Mouse (Mus musculus): ENCODE measurements around the gene Stard13. TPM values are rescaled to one million over a fixed set of nuclear protein-coding genes. Genes with fewer than 3 reads are reported as not detected.

The Stard13 gene
- total and polyA plus RNA-seq, 3 experiments: not detected

- no peaks in the 10 kb centered on the region for H3K4me1 ChIP-seq (ENCODE audit: control insufficient read depth in 1 of 2, insufficient read depth in 2 of 2, low read length in 2 of 2)
- H3K9ac ChIP-seq (ENCODE audit: control insufficient read depth, low read depth, low read length, poor library complexity, severe bottlenecking): no peak overlapping the region
- no peaks in the 10 kb centered on the region for H3K36me3 ChIP-seq (ENCODE audit: control insufficient read depth in 1 of 2, insufficient read depth in 2 of 2, low read length in 2 of 2)
- no peaks in the 10 kb centered on the region for H3K27me3 ChIP-seq (ENCODE audit: control insufficient read depth in 1 of 2, insufficient read depth in 2 of 2, low read length in 2 of 2)
- TF ChIP-seq MYB (IDR thresholded peaks at IDR 0.05; ENCODE audit: low read depth, low read length) (no peak), ZMIZ1 (IDR thresholded peaks at IDR 0.05; ENCODE audit: low read depth, low read length) (no peak), POLR2AphosphoS5 (IDR thresholded peaks at IDR 0.05; ENCODE audit: borderline replicate concordance, low read depth, low read length) (no peak), CHD2 (IDR thresholded peaks at IDR 0.05; ENCODE audit: low read length) (no peak), TBP (IDR thresholded peaks at IDR 0.05; ENCODE audit: low read depth, low read length) (no peak), E2F4 (IDR thresholded peaks at IDR 0.05; ENCODE audit: borderline replicate concordance, low read depth, low read length) (no peak)
- DNase-seq (ENCODE audit: low read depth, low spot score): no peak
- H3K9me3 ChIP-seq (replicated peaks; ENCODE audit: insufficient read depth, low read length): no peaks in the 10 kb centered on the region
- no peak overlapping the region for H3K4me3 ChIP-seq (ENCODE audit: control insufficient read depth in 1 of 2, insufficient read depth in 1 of 2, low read depth in 2 of 2, low read length in 2 of 2)
- H3K79me2 ChIP-seq (ENCODE audit: control insufficient read depth, insufficient read depth, low read length, poor library complexity): no peaks in the 10 kb centered on the region
- no peak overlapping the region for H3K27ac ChIP-seq (ENCODE audit: control insufficient read depth, low read depth, low read length)
Measured at GRCm38 (mm10) chr5:151231861-151232260, 1.8 kb downstream of the Stard13 start.

- no peaks in the 10 kb centered on the region for H3K9me3 ChIP-seq (replicated peaks; ENCODE audit: insufficient read depth, low read length)
- no peaks in the 10 kb centered on the region for H3K36me3 ChIP-seq (ENCODE audit: control insufficient read depth in 1 of 2, insufficient read depth in 2 of 2, low read length in 2 of 2)
- no peaks in the 10 kb centered on the region for H3K27me3 ChIP-seq (ENCODE audit: control insufficient read depth in 1 of 2, insufficient read depth in 2 of 2, low read length in 2 of 2)
- H3K27ac ChIP-seq (ENCODE audit: control insufficient read depth, low read depth, low read length): no peak overlapping the region
- no peak overlapping the region for H3K4me3 ChIP-seq (ENCODE audit: control insufficient read depth in 1 of 2, insufficient read depth in 1 of 2, low read depth in 2 of 2, low read length in 2 of 2)
- DNase-seq (ENCODE audit: low read depth, low spot score): no peak
- no peaks in the 10 kb centered on the region for H3K4me1 ChIP-seq (ENCODE audit: control insufficient read depth in 1 of 2, insufficient read depth in 2 of 2, low read length in 2 of 2)
- TF ChIP-seq GATA1 (IDR thresholded peaks at IDR 0.05; ENCODE audit: low read depth, low read length): no peak
- TF ChIP-seq KAT2A (conservative IDR thresholded peaks at IDR 0.05; ENCODE audit: low read depth, low read length): no peak
- no peak for TF ChIP-seq MEF2A (IDR thresholded peaks at IDR 0.05; ENCODE audit: extremely low read depth, insufficient replicate concordance, low read depth, low read length, poor library complexity, severe bottlenecking)
- no peak for TF ChIP-seq CHD1 (IDR thresholded peaks at IDR 0.05; ENCODE audit: low read depth, low read length)
- no peak for TF ChIP-seq TCF12 (IDR thresholded peaks at IDR 0.05; ENCODE audit: low read depth, low read length)
- TF ChIP-seq TBP (IDR thresholded peaks at IDR 0.05; ENCODE audit: low read depth, low read length): no peak
- no peak for TF ChIP-seq ZNF384 (IDR thresholded peaks at IDR 0.05; ENCODE audit: low read depth, low read length)
- H3K79me2 ChIP-seq (ENCODE audit: control insufficient read depth, insufficient read depth, low read length, poor library complexity): no peaks in the 10 kb centered on the region
- H3K9ac ChIP-seq (ENCODE audit: control insufficient read depth, low read depth, low read length, poor library complexity, severe bottlenecking): no peak overlapping the region
Measured at GRCm38 (mm10) chr5:151231411-151231810, 2.2 kb downstream of the Stard13 start.

GRCm38 (mm10) chr5:151230427-151230826 lies 3.2 kb downstream of the Stard13 start:
- Histone ChIP-seq H3K4me3 (ENCODE audit: control insufficient read depth in 1 of 2, insufficient read depth in 1 of 2, low read depth in 2 of 2, low read length in 2 of 2) (no peak overlapping the region), H3K36me3 (ENCODE audit: control insufficient read depth in 1 of 2, insufficient read depth in 2 of 2, low read length in 2 of 2) (no peaks in the 10 kb centered on the region), H3K27ac (ENCODE audit: control insufficient read depth, low read depth, low read length) (no peak overlapping the region), H3K9me3 (replicated peaks; ENCODE audit: insufficient read depth, low read length) (no peaks in the 10 kb centered on the region), H3K79me2 (ENCODE audit: control insufficient read depth, insufficient read depth, low read length, poor library complexity) (no peaks in the 10 kb centered on the region), H3K9ac (ENCODE audit: control insufficient read depth, low read depth, low read length, poor library complexity, severe bottlenecking) (no peak overlapping the region), H3K4me1 (ENCODE audit: control insufficient read depth in 1 of 2, insufficient read depth in 2 of 2, low read length in 2 of 2) (no peaks in the 10 kb centered on the region), H3K27me3 (ENCODE audit: control insufficient read depth in 1 of 2, insufficient read depth in 2 of 2, low read length in 2 of 2) (no peaks in the 10 kb centered on the region)
- TF ChIP-seq RAD21 (IDR thresholded peaks at IDR 0.05; ENCODE audit: low read depth, low read length): no peak
- no peak for TF ChIP-seq TBP (IDR thresholded peaks at IDR 0.05; ENCODE audit: low read depth, low read length)
- no peak for TF ChIP-seq USF1 (IDR thresholded peaks at IDR 0.05; ENCODE audit: low read depth, low read length)
- no peak for TF ChIP-seq CHD2 (IDR thresholded peaks at IDR 0.05; ENCODE audit: low read length)
- TF ChIP-seq ZC3H11A (IDR thresholded peaks at IDR 0.05; ENCODE audit: low read depth, low read length): no peak
- TF ChIP-seq MYB (IDR thresholded peaks at IDR 0.05; ENCODE audit: low read depth, low read length): no peak
- TF ChIP-seq ZNF384 (IDR thresholded peaks at IDR 0.05; ENCODE audit: low read depth, low read length): no peak
- TF ChIP-seq POLR2AphosphoS5 (IDR thresholded peaks at IDR 0.05; ENCODE audit: borderline replicate concordance, low read depth, low read length): no peak
- TF ChIP-seq SMC3 (IDR thresholded peaks at IDR 0.05; ENCODE audit: low read depth, low read length): no peak
- TF ChIP-seq GABPA (IDR thresholded peaks at IDR 0.05; ENCODE audit: low read depth, low read length): no peak
- no peak for TF ChIP-seq TCF12 (IDR thresholded peaks at IDR 0.05; ENCODE audit: low read depth, low read length)
- no peak for TF ChIP-seq MAZ (IDR thresholded peaks at IDR 0.05; ENCODE audit: low read depth, low read length)
- TF ChIP-seq NRF1 (IDR thresholded peaks at IDR 0.05; ENCODE audit: insufficient read depth, low read depth, low read length, poor library complexity, severe bottlenecking): no peak
- TF ChIP-seq ELF1 (IDR thresholded peaks at IDR 0.05; ENCODE audit: low read depth, low read length): no peak
- no peak for TF ChIP-seq GATA1 (IDR thresholded peaks at IDR 0.05; ENCODE audit: low read depth, low read length)
- no peak for TF ChIP-seq MAX (IDR thresholded peaks at IDR 0.05; ENCODE audit: low read length)
- DNase-seq (ENCODE audit: low read depth, low spot score): no peak

Measured in MEL (cell line).